Mouse (Mus musculus): ENCODE data around the gene Nemf.
"Not testable (repeated sequence)": the region's sequence is repeated elsewhere in the genome, so short reads cannot be mapped to it uniquely, and the experiment has no call there.

Gene Nemf

GRCm38 (mm10) chr12:69356546-69357299, at the start of gene Nemf:
Nemf (minus strand) TSS chr12:69357165.
- peak; percentile 92 for DNase-seq (ENCODE audit: low read depth, low spot score)

GRCm38 (mm10) chr12:69402594-69403167, 45.7 kb upstream of the Nemf start:
- no peak for DNase-seq (ENCODE audit: low read depth, low spot score)

GRCm38 (mm10) chr12:69402100-69402499, 45.1 kb upstream of the Nemf start:
- no peak for DNase-seq (ENCODE audit: low read depth, low spot score)

- DNase-seq (ENCODE audit: low read depth, low spot score): no peak
Observed at GRCm38 (mm10) chr12:69400871-69401286, 43.9 kb upstream of the Nemf start.

GRCm38 (mm10) chr12:69400367-69400766, 43.4 kb upstream of the Nemf start:
- no peak for DNase-seq (ENCODE audit: low read depth, low spot score)

GRCm38 (mm10) chr12:69394456-69394855, 37.5 kb upstream of the Nemf start:
- DNase-seq (ENCODE audit: low read depth, low spot score): no peak

- DNase-seq (ENCODE audit: low read depth, low spot score): no peak
Observed at GRCm38 (mm10) chr12:69393076-69393475, 36.1 kb upstream of the Nemf start.

GRCm38 (mm10) chr12:69390000-69390698, 33.2 kb upstream of the Nemf start:
- no peak for DNase-seq (ENCODE audit: low read depth, low spot score)

- peak; percentile 67 for DNase-seq (ENCODE audit: low read depth, low spot score)
Observed at GRCm38 (mm10) chr12:69389273-69389938, 32.4 kb upstream of the Nemf start.

GRCm38 (mm10) chr12:69388321-69388869, 31.4 kb upstream of the Nemf start:
- DNase-seq (ENCODE audit: low read depth, low spot score): no peak

- DNase-seq (ENCODE audit: low read depth, low spot score): not testable (repeated sequence)
Observed at GRCm38 (mm10) chr12:69386281-69386732, 29.3 kb upstream of the Nemf start.

GRCm38 (mm10) chr12:69385542-69386280, 28.7 kb upstream of the Nemf start:
- no peak for DNase-seq (ENCODE audit: low read depth, low spot score)

GRCm38 (mm10) chr12:69384606-69385005, 27.6 kb upstream of the Nemf start:
- DNase-seq (ENCODE audit: low read depth, low spot score): no peak

- DNase-seq (ENCODE audit: low read depth, low spot score): no peak
Observed at GRCm38 (mm10) chr12:69382880-69383279, 25.9 kb upstream of the Nemf start.

GRCm38 (mm10) chr12:69378558-69379454, 21.8 kb upstream of the Nemf start:
- DNase-seq (ENCODE audit: low read depth, low spot score): no peak

GRCm38 (mm10) chr12:69377636-69378035, 20.7 kb upstream of the Nemf start:
- DNase-seq (ENCODE audit: low read depth, low spot score): not testable (repeated sequence)

- no peak for DNase-seq (ENCODE audit: low read depth, low spot score)
Observed at GRCm38 (mm10) chr12:69377188-69377587, 20.2 kb upstream of the Nemf start.

GRCm38 (mm10) chr12:69376132-69376531, 19.2 kb upstream of the Nemf start:
- no peak for DNase-seq (ENCODE audit: low read depth, low spot score)

- no peak for DNase-seq (ENCODE audit: low read depth, low spot score)
Observed at GRCm38 (mm10) chr12:69373850-69374766, 17.1 kb upstream of the Nemf start.
